Mouse (Mus musculus): ENCODE data around the gene Ankub1. TPM values are rescaled to one million over a fixed set of nuclear protein-coding genes. Genes with fewer than 3 reads are reported as not detected.
A peak's percentile ranks its signal among the peaks of the same experiment; 100 is the strongest.

Ankub1 gene
- 0.23 TPM in 1 of 2 replicates, not detected in the other for total RNA-seq (2017)

GRCm38 (mm10) chr3:57692719-57693118, at the start of gene Ankub1:
Gene Ankub1, minus strand, starts transcription at chr3:57692799.
- ATAC-seq (ENCODE audit: extremely low read depth, insufficient number of reproducible peaks, low FRiP score, poor library complexity, severe bottlenecking), result no peak

- no peak for ATAC-seq (ENCODE audit: extremely low read depth, insufficient number of reproducible peaks, low FRiP score, poor library complexity, severe bottlenecking)
Measured at GRCm38 (mm10) chr3:57739830-57740229, 47.2 kb upstream of the Ankub1 start.

- ATAC-seq (ENCODE audit: extremely low read depth, insufficient number of reproducible peaks, low FRiP score, poor library complexity, severe bottlenecking), result no peak
Measured at GRCm38 (mm10) chr3:57736419-57737095, 44.0 kb upstream of the Ankub1 start.

GRCm38 (mm10) chr3:57735511-57736370, 43.1 kb upstream of the Ankub1 start, which contains the start of gene Rnf13:
Gene Rnf13, plus strand, starts transcription at chr3:57736062.
- ATAC-seq (ENCODE audit: extremely low read depth, insufficient number of reproducible peaks, low FRiP score, poor library complexity, severe bottlenecking), result peak; percentile 95

- no peak for ATAC-seq (ENCODE audit: extremely low read depth, insufficient number of reproducible peaks, low FRiP score, poor library complexity, severe bottlenecking)
Measured at GRCm38 (mm10) chr3:57732206-57732915, 39.8 kb upstream of the Ankub1 start.

GRCm38 (mm10) chr3:57714151-57714550, 21.6 kb upstream of the Ankub1 start:
- ATAC-seq (ENCODE audit: extremely low read depth, insufficient number of reproducible peaks, low FRiP score, poor library complexity, severe bottlenecking), result no peak

GRCm38 (mm10) chr3:57696779-57697178, 4.2 kb upstream of the Ankub1 start:
- ATAC-seq (ENCODE audit: extremely low read depth, insufficient number of reproducible peaks, low FRiP score, poor library complexity, severe bottlenecking), result no peak

GRCm38 (mm10) chr3:57696249-57696648, 3.6 kb upstream of the Ankub1 start:
- ATAC-seq (ENCODE audit: extremely low read depth, insufficient number of reproducible peaks, low FRiP score, poor library complexity, severe bottlenecking), result peak; percentile 55

- ATAC-seq (ENCODE audit: extremely low read depth, insufficient number of reproducible peaks, low FRiP score, poor library complexity, severe bottlenecking), result peak; percentile 67
Measured at GRCm38 (mm10) chr3:57691772-57692171, 827 bp downstream of the Ankub1 start.

GRCm38 (mm10) chr3:57677786-57678185, 14.8 kb downstream of the Ankub1 start:
- ATAC-seq (ENCODE audit: extremely low read depth, insufficient number of reproducible peaks, low FRiP score, poor library complexity, severe bottlenecking), result no peak

GRCm38 (mm10) chr3:57674075-57674474, 18.5 kb downstream of the Ankub1 start:
- no peak for ATAC-seq (ENCODE audit: extremely low read depth, insufficient number of reproducible peaks, low FRiP score, poor library complexity, severe bottlenecking)

GRCm38 (mm10) chr3:57673586-57673985, 19.0 kb downstream of the Ankub1 start:
- ATAC-seq (ENCODE audit: extremely low read depth, insufficient number of reproducible peaks, low FRiP score, poor library complexity, severe bottlenecking), result peak; percentile 91

GRCm38 (mm10) chr3:57667054-57667723, 25.4 kb downstream of the Ankub1 start:
- peak; percentile 58 for ATAC-seq (ENCODE audit: extremely low read depth, insufficient number of reproducible peaks, low FRiP score, poor library complexity, severe bottlenecking)

- no peak for ATAC-seq (ENCODE audit: extremely low read depth, insufficient number of reproducible peaks, low FRiP score, poor library complexity, severe bottlenecking)
Measured at GRCm38 (mm10) chr3:57665880-57666279, 26.7 kb downstream of the Ankub1 start.

- ATAC-seq (ENCODE audit: extremely low read depth, insufficient number of reproducible peaks, low FRiP score, poor library complexity, severe bottlenecking), result no peak
Measured at GRCm38 (mm10) chr3:57664682-57665081, 27.9 kb downstream of the Ankub1 start.

GRCm38 (mm10) chr3:57663731-57664130, 28.9 kb downstream of the Ankub1 start:
- ATAC-seq (ENCODE audit: extremely low read depth, insufficient number of reproducible peaks, low FRiP score, poor library complexity, severe bottlenecking), result no peak

GRCm38 (mm10) chr3:57658608-57659007, 34.0 kb downstream of the Ankub1 start:
- ATAC-seq (ENCODE audit: extremely low read depth, insufficient number of reproducible peaks, low FRiP score, poor library complexity, severe bottlenecking), result no peak

GRCm38 (mm10) chr3:57653646-57654045, 39.0 kb downstream of the Ankub1 start:
- ATAC-seq (ENCODE audit: extremely low read depth, insufficient number of reproducible peaks, low FRiP score, poor library complexity, severe bottlenecking), result no peak

GRCm38 (mm10) chr3:57652485-57652884, 40.1 kb downstream of the Ankub1 start:
- no peak for ATAC-seq (ENCODE audit: extremely low read depth, insufficient number of reproducible peaks, low FRiP score, poor library complexity, severe bottlenecking)
